Mouse (Mus musculus) testis, adult 2 months (tissue): ENCODE measurements at regions not wholly inside any gene's neighbourhood (a gene's known extent, or its start where the extent isn't known, plus 50 kb on each side); places are given as distances from the start of the nearest gene placed in this dataset.
"Not testable (repeated sequence)": the region's sequence is repeated elsewhere in the genome, so short reads cannot be mapped to it uniquely, and the experiment has no call there.

Experiments used
- H3K27ac ChIP-seq: fragments of 200-500 bp; 2 replicates; pipeline ENCODE4 v1.5.1; 2012; ENCODE audit warnings: low read depth, low read length; ENCODE audit not compliant: control insufficient read depth, insufficient read depth
- H3K27me3 ChIP-seq: fragments of 200-500 bp; 2 replicates; pipeline ENCODE4 v1.6.1; 2012; ENCODE audit warnings: mild to moderate bottlenecking, low read length, moderate library complexity; ENCODE audit not compliant: control insufficient read depth, insufficient read depth
- H3K36me3 ChIP-seq: fragments of 200-500 bp; 2 replicates; pipeline ENCODE4 v1.6.1; 2012; ENCODE audit warnings: mild to moderate bottlenecking, low read length; ENCODE audit not compliant: control insufficient read depth, insufficient read depth
- H3K4me1 ChIP-seq: fragments of 200-500 bp; 2 replicates; pipeline ENCODE4 v1.6.1; 2012; ENCODE audit warnings: low read length; ENCODE audit not compliant: control insufficient read depth, insufficient read depth
- H3K4me3 ChIP-seq: fragments of 200-500 bp; 2 replicates; pipeline ENCODE4 v1.5.1; 2012; ENCODE audit warnings: low read depth, mild to moderate bottlenecking, low read length, moderate library complexity, mixed read lengths; ENCODE audit not compliant: control insufficient read depth
- CTCF ChIP-seq: fragments of 200-500 bp; IDR thresholded peaks from 2 replicates; pipeline ENCODE4 v1.5.1; 2012; ENCODE audit warnings: low read depth, mild to moderate bottlenecking, inconsistent platforms, low read length, moderate library complexity; ENCODE audit not compliant: control insufficient read depth, insufficient read depth, insufficient replicate concordance
- POLR2A ChIP-seq: fragments of 200-500 bp; IDR thresholded peaks from 2 replicates; pipeline ENCODE4 v1.6.1; 2012; ENCODE audit warnings: low read depth, mild to moderate bottlenecking, inconsistent platforms, low read length, moderate library complexity; ENCODE audit not compliant: control insufficient read depth

DNA sequence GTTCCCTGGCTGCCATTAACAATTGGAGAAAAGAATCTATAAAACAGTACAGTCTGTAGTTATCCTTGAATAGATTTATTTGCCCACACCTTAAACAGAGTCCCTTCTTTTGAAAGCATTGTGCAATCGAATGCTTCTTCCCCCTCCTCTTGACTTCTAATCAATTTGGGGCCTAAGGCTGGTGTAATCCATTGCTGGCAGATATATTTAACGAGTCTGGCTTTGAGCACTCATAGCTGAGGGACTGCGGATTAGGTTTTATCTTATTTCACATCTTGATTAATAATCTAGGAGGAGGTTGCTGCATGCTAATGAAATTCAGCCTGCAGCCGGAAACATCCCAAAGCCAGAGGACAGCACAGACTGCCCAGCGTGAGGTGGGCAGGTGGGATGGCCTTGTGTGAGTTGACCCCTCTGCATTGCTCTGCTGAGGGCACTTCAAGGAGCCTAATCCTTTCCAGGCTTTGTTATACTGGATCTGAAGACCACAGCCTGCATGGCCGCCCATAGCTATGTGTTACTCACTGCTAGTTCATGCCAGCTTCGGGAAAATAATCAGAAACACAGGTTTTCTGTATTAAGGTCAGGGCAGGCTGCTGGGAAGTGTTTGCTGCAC, 163.6 kb downstream of the Mterf1b start:
- no peak overlapping the region for H3K4me3 ChIP-seq
- peaks cover 2% of the 10 kb centered on the region; the same call in 1 of the 2 replicates for H3K4me1 ChIP-seq
- no peaks in the 10 kb centered on the region for H3K27me3 ChIP-seq
- no peak overlapping the region for H3K27ac ChIP-seq
- no peak for TF ChIP-seq POLR2A
- TF ChIP-seq CTCF = no peak
- H3K36me3 ChIP-seq = no peaks in the 10 kb centered on the region

DNA sequence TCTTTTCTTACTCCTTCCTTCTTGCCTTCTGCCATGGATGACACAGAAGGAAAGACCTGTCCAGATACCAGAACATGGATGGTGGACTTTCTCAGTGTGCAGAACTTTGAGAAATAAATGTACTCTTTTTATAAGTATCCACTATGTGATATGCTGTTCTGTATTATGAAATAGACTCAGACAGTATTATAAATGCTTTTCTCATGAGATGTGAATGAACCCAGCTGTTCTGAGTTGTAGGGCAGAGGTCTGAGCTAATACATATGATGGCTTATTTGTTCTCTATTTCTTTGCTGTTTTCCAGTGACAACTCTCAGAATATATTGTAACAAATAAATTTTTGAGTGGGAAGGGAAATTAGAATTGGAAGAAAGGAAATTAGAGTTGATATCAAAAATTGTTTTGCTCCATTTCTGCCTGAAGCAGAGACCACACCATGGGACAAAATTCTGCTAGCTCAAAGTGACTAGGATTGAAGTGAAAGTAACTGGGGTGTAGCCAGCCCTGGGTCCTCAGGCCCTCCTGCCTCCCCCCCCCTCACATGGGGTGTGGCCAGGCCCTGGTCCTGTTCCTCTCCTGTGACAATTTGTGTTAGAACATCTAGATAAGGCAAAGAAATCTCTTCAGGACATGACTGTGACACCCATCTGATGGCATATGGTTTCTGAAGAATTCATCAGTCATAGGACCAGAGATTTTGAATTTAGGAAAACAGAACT, 164.5 kb downstream of the Mterf1b start:
- H3K27ac ChIP-seq, H3K4me1 ChIP-seq, H3K36me3 ChIP-seq, H3K4me3 ChIP-seq, H3K27me3 ChIP-seq: not testable (repeated sequence)

DNA sequence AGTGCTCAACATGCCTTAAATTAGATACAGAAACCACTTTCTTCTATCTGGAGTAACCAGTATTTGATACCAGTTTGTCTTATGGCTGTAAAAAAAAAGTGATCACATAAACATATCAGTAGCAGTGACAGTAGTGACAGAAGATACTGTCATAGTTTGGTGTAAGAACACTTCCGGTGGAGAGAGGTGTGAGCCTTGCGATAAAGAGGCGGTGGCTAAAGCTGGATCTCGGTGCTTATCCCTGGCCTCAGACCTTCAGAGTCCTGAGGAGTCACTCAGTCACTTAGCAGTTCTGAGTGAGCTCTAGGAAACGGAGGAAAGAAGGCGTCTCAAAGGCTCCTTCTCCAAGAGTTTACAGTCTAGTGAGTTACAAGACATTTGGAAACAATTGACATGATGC, 169.4 kb downstream of the Mterf1b start:
- H3K4me3 ChIP-seq, H3K36me3 ChIP-seq, H3K27ac ChIP-seq, H3K27me3 ChIP-seq, H3K4me1 ChIP-seq: not testable (repeated sequence)

DNA sequence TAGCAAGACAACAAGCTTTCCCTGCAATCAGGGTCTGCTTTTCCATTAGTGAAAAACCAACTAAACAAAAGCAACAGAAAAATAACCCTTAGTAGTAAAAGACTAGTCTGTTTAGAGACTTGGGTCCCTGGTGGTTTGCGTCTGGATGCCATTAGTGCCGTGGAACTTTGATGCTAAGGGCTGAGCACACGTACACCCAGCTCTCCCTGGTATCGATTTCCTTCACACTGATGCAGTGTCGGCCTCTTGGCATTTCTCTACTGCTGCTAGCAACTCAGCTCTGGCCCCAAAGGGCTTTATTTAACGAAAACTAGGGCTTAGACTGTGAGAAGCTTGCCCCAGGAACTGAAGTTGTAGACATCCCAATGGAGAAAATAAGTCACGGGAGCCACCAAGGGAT, 192.6 kb downstream of the Mterf1b start:
- not testable (repeated sequence) for H3K27me3 ChIP-seq, H3K27ac ChIP-seq, H3K4me1 ChIP-seq, H3K4me3 ChIP-seq, H3K36me3 ChIP-seq

GRCm38 (mm10) chr5:4391083-4391482, 198.9 kb downstream of the Mterf1b start:
- H3K27me3 ChIP-seq = no peaks in the 10 kb centered on the region

DNA sequence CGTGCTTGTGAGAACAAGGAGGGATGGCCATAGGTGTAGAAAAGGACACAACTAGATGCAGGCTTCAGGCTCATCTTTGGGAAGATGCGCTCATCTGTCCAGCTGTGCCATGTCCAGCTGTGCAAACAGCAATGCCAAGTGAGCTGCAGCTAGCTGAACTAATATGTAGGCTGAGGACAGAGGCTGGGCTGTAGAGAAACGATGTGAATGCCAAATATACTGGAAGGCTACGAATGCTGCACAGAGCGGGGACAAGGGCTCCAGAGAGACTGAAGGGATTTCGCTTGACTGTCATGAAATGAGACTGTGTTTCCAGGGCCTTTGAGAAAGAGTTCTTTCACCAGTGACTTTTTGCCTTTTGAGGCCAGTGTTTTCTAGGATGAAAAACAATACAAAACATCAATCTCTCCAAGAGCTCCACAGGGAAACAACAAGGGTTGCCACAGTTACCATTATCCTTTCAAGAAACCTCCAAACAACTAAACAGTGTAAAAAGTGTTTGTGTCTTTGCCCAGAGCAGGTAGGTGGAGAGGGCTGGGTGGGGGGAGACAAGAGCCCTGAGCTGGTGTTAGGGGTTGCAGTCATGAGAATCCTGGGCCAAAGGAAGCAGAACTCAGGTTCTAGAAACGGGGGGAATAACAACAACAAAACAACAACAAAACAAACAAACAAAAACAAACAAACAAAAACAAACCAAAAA, 202.3 kb downstream of the Mterf1b start:
- not testable (repeated sequence) for H3K36me3 ChIP-seq, H3K27ac ChIP-seq, H3K4me1 ChIP-seq, H3K27me3 ChIP-seq, H3K4me3 ChIP-seq

More at GRCm38 (mm10) chr5:4391083-4391482, 198.9 kb downstream of the Mterf1b start:
- H3K27ac ChIP-seq = no peak overlapping the region
- H3K36me3 ChIP-seq = no peaks in the 10 kb centered on the region
- H3K4me1 ChIP-seq = no peaks in the 10 kb centered on the region
- no peak overlapping the region for H3K4me3 ChIP-seq
- no peak for TF ChIP-seq CTCF
- TF ChIP-seq POLR2A = no peak

GRCm38 (mm10) chr5:4398087-4398486, 205.9 kb downstream of the Mterf1b start:
- Histone ChIP-seq H3K36me3 (no peaks in the 10 kb centered on the region), H3K27ac (no peak overlapping the region), H3K4me3 (no peak overlapping the region), H3K4me1 (no peaks in the 10 kb centered on the region), H3K27me3 (no peaks in the 10 kb centered on the region)
- TF ChIP-seq POLR2A (no peak), CTCF (no peak)

- H3K4me1 ChIP-seq = no peaks in the 10 kb centered on the region
- no peaks in the 10 kb centered on the region for H3K36me3 ChIP-seq
- H3K4me3 ChIP-seq = no peak overlapping the region
- TF ChIP-seq CTCF (no peak), POLR2A (no peak)
- no peaks in the 10 kb centered on the region for H3K27me3 ChIP-seq
- H3K27ac ChIP-seq = no peak overlapping the region
Measured at GRCm38 (mm10) chr5:4417761-4418160, 225.6 kb downstream of the Mterf1b start.
